Mouse (Mus musculus): ENCODE results near the gene Bicd2.

Bicd2 gene

DNA sequence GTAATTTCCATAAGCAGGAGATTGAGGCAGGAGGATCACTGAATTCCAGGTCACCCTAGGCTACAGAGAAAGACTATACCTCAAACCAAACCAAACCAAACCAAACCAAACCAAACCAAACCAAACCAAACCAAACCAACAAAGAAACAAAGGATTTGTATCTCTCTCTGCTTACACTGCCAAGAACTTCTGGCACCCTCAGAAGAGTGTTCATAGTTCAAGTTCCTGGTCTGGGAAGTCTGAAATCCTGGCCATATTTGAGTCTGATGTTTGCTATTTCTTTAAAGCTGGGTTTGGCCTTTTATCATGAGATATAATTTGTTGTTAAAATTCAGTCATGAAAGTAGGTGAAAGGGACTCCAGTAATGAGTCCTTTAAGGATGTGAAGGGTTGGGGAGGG is 66.4 kb downstream of the Bicd2 start:
- DNase-seq, result no peak

DNA sequence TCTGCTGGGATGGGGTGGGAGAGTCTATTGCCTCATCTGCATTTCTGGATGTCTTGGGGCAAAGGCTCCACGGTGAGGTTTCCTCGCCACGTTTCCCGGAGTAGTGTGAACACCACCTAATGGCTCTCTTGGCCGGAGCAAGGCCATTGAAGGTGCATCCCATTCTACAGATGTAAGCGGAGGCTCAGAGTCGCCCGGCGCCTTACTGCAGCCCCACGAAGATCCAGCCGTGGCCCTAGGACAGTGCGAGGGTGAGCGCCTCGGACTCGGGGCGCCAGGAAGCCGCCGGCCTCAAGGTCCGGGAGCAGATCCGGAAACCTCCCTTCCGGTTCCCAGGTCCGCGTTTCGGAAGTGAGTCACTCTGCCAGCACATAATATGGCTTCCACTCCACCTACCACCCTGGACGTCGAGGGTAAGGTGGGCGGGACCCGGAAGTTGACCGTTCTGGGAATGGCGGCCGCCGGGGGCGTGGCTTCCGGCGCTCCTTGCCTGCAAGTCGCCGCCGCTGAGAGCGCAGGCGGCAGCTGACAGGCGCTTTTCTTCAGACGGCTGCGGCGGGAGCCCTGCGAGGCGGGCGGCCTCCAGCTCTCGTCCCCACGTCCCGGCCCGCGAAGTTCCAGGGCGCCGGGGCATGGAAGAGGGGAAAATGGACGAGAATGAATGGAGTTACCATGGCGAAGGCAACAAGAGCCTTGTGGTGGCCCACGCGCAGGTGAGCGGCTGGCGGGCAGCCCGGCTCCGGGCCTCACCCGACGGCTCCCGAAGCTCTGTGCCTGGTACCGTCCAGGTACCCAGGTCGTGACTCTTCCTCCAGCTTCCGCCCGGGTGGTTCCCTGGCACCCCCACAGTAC is 79.6 kb downstream of the Bicd2 start, which contains the start of gene Ippk:
Gene Ippk, plus strand, starts transcription at position 496 of the 852 bp plus-strand sequence.
- peak; percentile 99 for DNase-seq

DNA sequence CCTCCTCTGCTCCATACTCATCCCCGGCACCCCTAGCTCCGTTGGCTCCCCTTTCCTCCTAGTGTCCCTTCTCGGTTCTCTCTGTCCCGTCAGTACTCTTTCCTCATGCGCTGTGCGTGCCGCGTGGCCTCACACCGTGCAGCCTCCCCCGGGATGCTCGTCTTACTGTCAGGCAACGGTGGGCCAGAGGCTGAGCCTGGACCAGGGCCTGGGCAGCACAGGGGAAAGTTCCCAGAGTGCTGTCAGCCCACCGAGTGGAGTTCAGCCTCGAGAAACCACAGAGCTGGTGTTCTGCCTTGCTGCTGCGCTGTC is 80.2 kb downstream of the Bicd2 start:
- no peak for DNase-seq

DNA sequence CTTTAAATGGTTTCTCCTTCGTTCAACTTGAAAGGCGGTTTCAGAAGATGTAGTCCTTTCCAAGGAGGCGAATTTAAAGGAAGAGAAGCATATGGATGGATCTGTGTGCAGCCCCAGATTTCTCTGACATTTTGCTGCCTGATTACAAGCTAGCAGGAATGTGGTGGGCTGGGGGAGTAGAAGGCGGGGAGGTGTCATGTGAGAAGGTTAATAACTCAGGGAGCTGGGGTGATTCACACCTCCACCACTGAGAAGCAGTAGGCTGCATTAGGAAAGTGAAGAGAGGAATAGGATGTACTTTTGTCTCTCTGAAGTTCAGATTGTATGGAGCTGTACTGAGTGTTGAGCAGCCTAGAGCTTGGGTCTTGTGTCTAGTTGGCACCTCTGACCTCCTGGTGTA is 80.6 kb downstream of the Bicd2 start:
- no peak for DNase-seq

DNA sequence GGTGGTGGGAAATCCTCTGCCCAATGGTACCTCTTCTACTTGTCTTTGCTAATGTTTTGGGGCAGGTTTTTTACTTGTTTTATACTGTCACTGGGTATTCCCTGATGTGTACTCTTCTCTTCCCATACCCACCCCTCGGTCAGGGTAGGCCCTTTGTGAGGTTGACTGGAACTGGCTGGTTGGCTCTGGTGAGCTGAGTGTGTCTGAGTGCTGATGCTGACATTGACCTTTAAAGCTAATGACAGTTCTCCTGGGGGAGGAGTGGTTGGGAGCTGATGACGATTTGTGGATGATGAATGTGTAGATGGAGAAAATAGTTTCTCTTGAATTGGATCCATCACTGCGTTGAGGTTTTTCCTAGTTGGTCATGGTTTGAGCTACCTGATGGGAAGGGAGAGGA is 85.4 kb downstream of the Bicd2 start:
- DNase-seq, result no peak

DNA sequence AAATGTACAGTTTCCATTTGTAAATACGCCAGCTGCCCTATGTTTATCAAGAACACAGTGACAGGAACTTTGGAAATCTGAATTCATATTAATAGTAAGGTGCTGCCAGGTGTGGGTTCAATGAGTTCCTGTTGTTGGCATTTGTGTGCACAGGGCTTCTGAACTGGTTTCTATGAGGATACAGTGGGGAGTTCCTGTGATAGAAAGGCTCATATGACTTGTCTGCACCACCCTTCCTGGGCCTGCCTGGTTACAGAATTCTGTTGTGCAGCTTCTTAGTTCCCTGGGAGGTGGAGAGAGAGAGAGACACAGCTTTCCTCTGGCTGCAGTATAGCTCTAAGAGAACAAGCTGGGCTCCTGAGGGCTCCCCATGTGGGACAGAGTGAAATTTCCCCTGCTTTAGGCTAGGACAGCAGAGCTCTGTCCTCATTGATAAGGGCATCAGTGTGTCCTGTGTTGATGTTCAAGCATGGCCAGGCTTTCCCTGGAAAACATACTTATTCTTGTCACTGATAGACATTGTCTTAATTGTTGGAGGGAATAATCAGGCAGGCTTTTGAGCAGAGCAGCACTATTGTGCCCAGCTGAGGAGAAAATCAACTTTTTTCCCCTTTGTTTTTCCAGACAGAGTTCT is 86.8 kb downstream of the Bicd2 start:
- no peak for DNase-seq

DNA sequence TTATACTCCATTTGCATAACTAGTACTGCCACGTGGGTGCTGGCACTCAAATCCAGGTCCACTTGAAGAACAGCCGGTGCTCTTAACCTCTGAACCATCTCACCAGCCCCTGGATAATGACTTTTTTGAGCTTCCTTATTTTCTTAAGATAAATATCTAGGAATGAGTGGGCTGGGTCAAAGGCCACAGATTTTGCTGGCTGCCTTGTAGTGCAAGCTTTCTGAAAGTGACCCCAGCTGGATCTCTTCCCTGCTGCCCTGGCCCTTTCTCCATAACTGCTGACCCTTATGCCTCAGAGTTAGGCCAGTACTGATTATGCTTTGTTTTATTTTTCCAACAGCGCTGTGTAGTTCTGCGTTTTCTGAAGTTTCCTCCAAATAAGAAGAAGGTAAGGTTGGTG is 89.1 kb downstream of the Bicd2 start:
- peak; percentile 42 for DNase-seq

DNA sequence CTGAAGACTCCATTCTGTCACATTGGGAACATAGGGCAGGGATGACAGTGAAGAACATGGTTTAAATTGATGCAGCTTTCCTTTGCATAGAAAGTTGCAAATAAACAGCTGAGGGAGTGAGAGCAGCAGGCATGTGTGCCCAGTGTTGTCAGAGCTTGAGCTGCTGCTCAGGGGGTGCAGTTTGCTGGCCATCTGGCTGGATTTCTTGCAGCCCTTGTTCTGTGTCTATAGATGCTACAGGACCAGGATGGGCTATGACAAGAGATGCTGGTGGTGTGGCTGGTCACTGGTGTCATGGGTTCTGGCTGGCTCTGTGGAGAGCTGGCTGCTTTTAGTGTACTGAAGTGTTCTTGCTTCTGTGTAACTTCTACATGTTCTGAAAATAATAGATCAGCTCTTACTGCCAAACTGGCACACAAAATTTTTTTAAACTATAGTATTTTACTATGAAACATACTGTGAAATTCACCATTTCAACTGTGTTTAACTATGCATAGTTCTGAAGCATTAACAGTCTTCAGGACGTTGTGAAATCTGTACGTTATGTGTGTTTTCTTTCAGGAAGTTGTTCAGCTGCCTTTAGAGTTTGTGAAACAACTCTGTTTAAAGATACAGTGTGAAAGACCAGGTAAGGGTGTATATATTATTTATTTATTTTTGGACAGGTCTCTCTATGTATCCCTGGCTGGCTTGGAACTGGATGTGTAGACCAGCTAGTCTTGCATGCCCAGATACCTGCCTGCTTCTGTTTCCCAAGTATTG is 92.1 kb downstream of the Bicd2 start:
- no peak for DNase-seq

DNA sequence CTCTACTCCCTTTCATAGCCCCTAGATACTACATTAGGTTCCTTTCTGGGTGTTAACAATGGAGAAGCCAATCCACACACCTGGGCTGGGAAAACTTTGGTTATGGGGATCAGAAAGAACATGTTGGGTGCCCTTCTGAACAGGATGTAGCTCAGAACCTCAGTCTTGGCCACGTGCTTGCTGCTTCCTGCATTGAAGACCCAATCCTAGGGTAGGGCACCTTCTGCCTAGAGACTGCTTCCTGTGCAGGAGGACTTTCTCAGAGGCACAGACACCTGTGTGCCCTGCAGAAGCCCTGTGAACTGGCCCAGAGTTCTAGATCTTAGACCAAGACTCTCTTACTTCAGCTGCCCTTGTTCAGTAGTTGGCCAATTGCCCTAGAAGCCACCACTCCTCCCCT is 94.4 kb downstream of the Bicd2 start:
- no peak for DNase-seq

DNA sequence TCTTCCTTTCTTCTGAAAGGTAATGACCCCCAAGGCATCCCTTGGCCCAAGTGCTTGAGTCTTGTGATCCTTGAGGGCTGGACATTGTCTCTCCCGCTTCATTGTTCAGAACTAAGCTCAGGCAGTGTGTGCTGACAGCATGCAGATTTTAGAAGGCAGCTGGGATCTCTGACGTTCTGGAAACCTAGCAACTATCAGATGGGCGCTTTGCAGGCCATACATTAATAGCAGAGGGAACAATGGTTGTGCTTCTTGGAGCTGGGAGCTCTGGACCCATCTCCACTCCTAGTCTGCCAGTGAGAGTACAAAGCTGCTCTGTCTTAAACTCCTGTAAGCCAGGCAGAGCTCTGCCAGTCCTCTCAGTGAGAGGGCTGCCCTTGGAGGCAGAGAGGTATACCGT is 94.8 kb downstream of the Bicd2 start:
- no peak for DNase-seq
